Mouse (Mus musculus): ENCODE measurements at regions not wholly inside any gene's neighbourhood (a gene's known extent, or its start where the extent isn't known, plus 50 kb on each side); places are given as distances from the start of the nearest gene placed in this dataset.

- TF ChIP-seq CTCF (conservative IDR thresholded peaks at IDR 0.05; ENCODE audit: insufficient read depth, insufficient read length, low read depth, low read length) (no peak), POLR2A (IDR thresholded peaks at IDR 0.05; ENCODE audit: low read depth, low read length) (no peak)
These were observed 185.2 kb downstream of the Gm26897 start for GRCm38 (mm10) chr5:111918888-111919287.

Data from kidney, adult 2 months (tissue).